Comparison of ENCODE assay signal across 13 mouse cellular contexts in the genomic region with DNA sequence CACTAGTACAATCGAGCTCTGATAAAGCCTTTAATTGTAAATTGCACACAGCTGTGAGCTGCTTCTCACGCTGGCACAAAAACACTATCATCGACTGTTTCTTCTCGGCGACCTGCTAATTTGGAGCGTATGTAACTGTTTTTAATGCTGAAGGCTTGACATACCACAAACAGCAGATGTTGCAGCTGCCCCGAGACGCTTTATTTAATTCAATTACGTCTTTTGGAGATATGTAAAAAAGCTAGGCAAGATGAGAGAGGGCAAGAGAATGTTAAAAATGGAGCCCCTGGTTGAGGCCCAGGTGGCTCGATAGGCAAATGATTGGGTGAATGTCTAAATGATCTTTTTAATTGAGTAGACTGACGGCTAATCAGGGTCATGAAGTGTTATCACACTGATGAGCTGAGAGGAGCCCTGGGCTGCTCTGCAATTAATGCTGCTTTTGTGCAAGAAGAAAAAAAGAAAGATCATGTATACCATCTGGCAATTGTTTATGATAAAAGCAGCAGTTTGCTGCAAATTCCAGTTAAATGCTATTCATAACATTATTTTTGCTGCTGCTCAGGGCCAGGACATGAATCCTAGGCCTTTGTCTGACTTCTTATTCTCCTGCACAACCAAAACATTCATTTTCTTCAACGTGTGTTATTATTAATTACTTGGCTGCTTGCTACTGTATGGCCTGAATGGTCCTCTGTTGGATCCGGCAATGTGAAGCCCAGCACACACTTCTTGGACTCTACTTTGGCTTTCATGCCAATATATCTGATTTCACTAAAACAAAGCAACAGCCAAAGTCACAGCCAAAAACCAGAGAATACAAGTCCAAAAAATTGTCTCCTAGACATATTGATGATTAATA.
A peak's percentile ranks its signal among the peaks of the same experiment; 100 is the strongest.
DNase-seq lines count a peak whose midpoint lies in the region; ATAC-seq lines count a peak whose summit lies in the region.
"Had no signal": no experiment of that assay in that cellular context is flagged by ENCODE, and none has a peak within 500 bp of the region (broad histone marks: within the 10 kb centered on the region; RNA-seq: fewer than 3 reads in every experiment).

No protein-coding gene starts in this region.

- H3K4me3 ChIP-seq in forebrain, embryonic 12.5 days (replicated peaks): no peak overlapping the region
- no peak overlapping the region for H3K4me3 ChIP-seq in midbrain, embryonic 12.5 days
- H3K4me3 ChIP-seq: erythroblast, embryonic 14.5 days had no signal

- peak; percentile 91 for ATAC-seq in forebrain, embryonic 12.5 days (ENCODE audit: low FRiP score)
- ATAC-seq in midbrain, embryonic 12.5 days (ENCODE audit: low FRiP score, low read depth): peak; percentile 82
- no peak for ATAC-seq in granulocyte monocyte progenitor cell, adult 5-6 weeks (replicated peaks; ENCODE audit: poor library complexity, severe bottlenecking)
- ATAC-seq: Patski had no signal

- no peak overlapping the region for H3K9ac ChIP-seq in forebrain, embryonic 12.5 days
- H3K9ac ChIP-seq in midbrain, embryonic 12.5 days (replicated peaks): no peak overlapping the region

- WGBS in forebrain, embryonic 12.5 days: 17% methylated on average over 13 of the region's 13 CpGs
- WGBS in midbrain, embryonic 12.5 days: 46% methylated on average over 13 of the region's 13 CpGs

- no peaks in the 10 kb centered on the region for H3K36me3 ChIP-seq in forebrain, embryonic 12.5 days (replicated peaks)
- H3K36me3 ChIP-seq in midbrain, embryonic 12.5 days: no peaks in the 10 kb centered on the region

- H3K4me1 ChIP-seq in forebrain, embryonic 12.5 days: peaks cover 7% of the 10 kb centered on the region
- peaks cover 11% of the 10 kb centered on the region for H3K4me1 ChIP-seq in midbrain, embryonic 12.5 days

- H3K27ac ChIP-seq in forebrain, embryonic 12.5 days: peak overlapping the region; percentile 19
- peak overlapping the region; percentile 39; the same call in 1 of the 2 replicates for H3K27ac ChIP-seq in midbrain, embryonic 12.5 days (replicated peaks)
- H3K27ac ChIP-seq: stomach, postnatal 0 days had no signal

- peak; percentile 7 to 9 for DNase-seq in frontal cortex, postnatal 10 days (ENCODE audit: low spot score in 2 of 2)
- DNase-seq in frontal cortex, postnatal 36 days (ENCODE audit: low spot score in 2 of 2): no peak
- peak; percentile 57 for DNase-seq in Muller cell, postnatal 12 days (ENCODE audit: inconsistent ontology term)
- DNase-seq in testis, postnatal 10 days (ENCODE audit: low spot score): no peak
- DNase-seq in adrenal gland, adult 2 months: no peak
- DNase-seq: B cell, adult 2 months; liver had no signal

- 0 out of 2 replicates have a peak, but pooled peaks cover 3% of the 10 kb centered on the region for H3K27me3 ChIP-seq in forebrain, embryonic 12.5 days
- no peaks in the 10 kb centered on the region for H3K27me3 ChIP-seq in midbrain, embryonic 12.5 days

- H3K9me3 ChIP-seq in forebrain, embryonic 12.5 days: no peaks in the 10 kb centered on the region
- H3K9me3 ChIP-seq in midbrain, embryonic 12.5 days: no peaks in the 10 kb centered on the region

- 0 out of 2 replicates have a peak overlapping the region, but pooled peaks have one; percentile 10 for H3K4me2 ChIP-seq in forebrain, embryonic 12.5 days
- 0 out of 2 replicates have a peak overlapping the region, but pooled peaks have one; percentile 0 for H3K4me2 ChIP-seq in midbrain, embryonic 12.5 days (replicated peaks)

Comparison
In these comparisons a context has a peak if more than half of its experiments do, and no peak if none do; other contexts are left out.
1. DNase-seq: peak in frontal cortex, postnatal 10 days (2 of 2) and Muller cell, postnatal 12 days (single experiment); none in frontal cortex, postnatal 36 days (0 of 2), testis, postnatal 10 days (single experiment) and adrenal gland, adult 2 months (single experiment).